Mouse (Mus musculus) forebrain, embryonic 16.5 days (tissue): ENCODE results near the gene Gm21987. TPM values are rescaled to one million over a fixed set of nuclear protein-coding genes. Genes with fewer than 3 reads are reported as not detected.

Experiments used
- ATAC-seq: fragments of 200-750 bp; cut with Nextera tagmentation; 2 replicates; pipeline ENCODE4 v1.8.0; 2017; ENCODE audit warnings: mild to moderate bottlenecking, moderate library complexity
- H3K27ac ChIP-seq: fragments of 300-500 bp; sonication (generic); 2 replicates; pipeline ENCODE4 v1.5.1; 2014; ENCODE audit warnings: low read length, control low read depth
- H3K27me3 ChIP-seq: fragments of 300-500 bp; sonication (generic); replicated peaks from 2 replicates; pipeline ENCODE4 v1.6.1; 2014; ENCODE audit warnings: low read length; ENCODE audit not compliant: control insufficient read depth, insufficient read depth
- H3K36me3 ChIP-seq: fragments of 300-500 bp; sonication (generic); 2 replicates; pipeline ENCODE4 v1.6.1; 2014; ENCODE audit not compliant: control insufficient read depth, insufficient read depth
- H3K4me1 ChIP-seq: fragments of 300-500 bp; sonication (generic); replicated peaks from 2 replicates; pipeline ENCODE4 v1.6.1; 2014; ENCODE audit warnings: low read length; ENCODE audit not compliant: control insufficient read depth, insufficient read depth
- H3K4me2 ChIP-seq: fragments of 300-500 bp; sonication (generic); 2 replicates; pipeline ENCODE4 v1.6.1; 2014; ENCODE audit warnings: mild to moderate bottlenecking, low read length, control low read depth
- H3K4me3 ChIP-seq: fragments of 300-500 bp; sonication (generic); replicated peaks from 2 replicates; pipeline ENCODE4 v1.5.1; 2014; ENCODE audit warnings: mild to moderate bottlenecking, low read length, control low read depth
- H3K9ac ChIP-seq: fragments of 300-500 bp; sonication (generic); replicated peaks from 2 replicates; pipeline ENCODE4 v1.6.1; 2014; ENCODE audit warnings: low read depth, low read length, control low read depth
- H3K9me3 ChIP-seq: fragments of 300-500 bp; sonication (generic); 2 replicates; pipeline ENCODE4 v1.6.1; 2016; ENCODE audit warnings: low read length; ENCODE audit not compliant: control insufficient read depth
- WGBS: fragments of 180-500 bp; shearing (Covaris S2); extraction: QIAGEN DNeasy Blood & Tissue Kit; methylation state at CpG from one replicate; pipeline ENCODE4 v1.1.7; 2014; 5-methylcytosine and 5-hydroxymethylcytosine counted together
- polyA plus RNA-seq: library from polyadenylated mRNA; unstranded; fragments of >200 nt; fragmentation: Nextera tagmentation; extraction: Ambion mirVana; gene quantifications from 2 replicates; pipeline ENCODE4 v1.2.1, GENCODE M21; 2015

Gm21987 gene
- polyA plus RNA-seq, 1 experiment from 2014 or later = not detected

GRCm38 (mm10) chr16:38373941-38374340 is 27.1 kb downstream of the Gm21987 start:
- ATAC-seq = no peak
- no peaks in the 10 kb centered on the region for H3K27me3 ChIP-seq
- WGBS = 82% methylated on average over 16 of the region's 16 CpGs
- H3K4me3 ChIP-seq = no peak overlapping the region
- H3K4me2 ChIP-seq = no peak overlapping the region
- H3K36me3 ChIP-seq = no peaks in the 10 kb centered on the region
- no peaks in the 10 kb centered on the region for H3K9me3 ChIP-seq
- H3K9ac ChIP-seq = no peak overlapping the region
- H3K4me1 ChIP-seq = peaks cover 12% of the 10 kb centered on the region
- H3K27ac ChIP-seq = no peak overlapping the region

- no peak for ATAC-seq
- WGBS = 83% methylated on average over 10 of the region's 10 CpGs
- Histone ChIP-seq H3K4me1 (peaks cover 12% of the 10 kb centered on the region), H3K4me2 (no peak overlapping the region), H3K36me3 (no peaks in the 10 kb centered on the region), H3K27me3 (no peaks in the 10 kb centered on the region), H3K9me3 (no peaks in the 10 kb centered on the region), H3K9ac (no peak overlapping the region), H3K27ac (no peak overlapping the region), H3K4me3 (no peak overlapping the region)
Observed at GRCm38 (mm10) chr16:38374379-38375140, 27.7 kb downstream of the Gm21987 start.

- Histone ChIP-seq H3K27ac (no peak overlapping the region), H3K9ac (no peak overlapping the region), H3K9me3 (no peaks in the 10 kb centered on the region), H3K4me2 (no peak overlapping the region), H3K4me3 (no peak overlapping the region), H3K27me3 (no peaks in the 10 kb centered on the region), H3K36me3 (no peaks in the 10 kb centered on the region), H3K4me1 (peaks cover 12% of the 10 kb centered on the region)
- 85% methylated on average over 7 of the region's 7 CpGs for WGBS
- no peak for ATAC-seq
Observed at GRCm38 (mm10) chr16:38375182-38375581, 28.3 kb downstream of the Gm21987 start.

- 20% methylated on average over 17 of the region's 17 CpGs for WGBS
- Histone ChIP-seq H3K4me3 (peak overlapping the region; percentile 32), H3K27ac (peak overlapping the region; percentile 57), H3K27me3 (no peaks in the 10 kb centered on the region), H3K36me3 (no peaks in the 10 kb centered on the region), H3K9me3 (no peaks in the 10 kb centered on the region), H3K4me1 (peaks cover 12% of the 10 kb centered on the region), H3K4me2 (peak overlapping the region; percentile 47), H3K9ac (peak overlapping the region; percentile 48; the same call in 1 of the 2 replicates)
- peak; percentile 93 for ATAC-seq
Observed at GRCm38 (mm10) chr16:38376163-38376840, 29.5 kb downstream of the Gm21987 start.

GRCm38 (mm10) chr16:38376841-38377249 is 30.0 kb downstream of the Gm21987 start:
- Histone ChIP-seq H3K4me1 (peaks cover 12% of the 10 kb centered on the region), H3K4me2 (peak overlapping the region; percentile 47), H3K27ac (peak overlapping the region; percentile 57), H3K9me3 (no peaks in the 10 kb centered on the region), H3K27me3 (no peaks in the 10 kb centered on the region), H3K4me3 (peak overlapping the region; percentile 32), H3K36me3 (no peaks in the 10 kb centered on the region), H3K9ac (peak overlapping the region; percentile 48; the same call in 1 of the 2 replicates)
- 52% methylated on average over 8 of the region's 8 CpGs for WGBS
- ATAC-seq = peak; percentile 27; the same call in 1 of the 2 replicates

- ATAC-seq = no peak
Observed at GRCm38 (mm10) chr16:38377546-38377945, 30.7 kb downstream of the Gm21987 start.

GRCm38 (mm10) chr16:38378591-38378990 is 31.8 kb downstream of the Gm21987 start:
- no peak overlapping the region for H3K27ac ChIP-seq
- ATAC-seq = no peak
- peaks cover 12% of the 10 kb centered on the region for H3K4me1 ChIP-seq
- no peaks in the 10 kb centered on the region for H3K27me3 ChIP-seq
- no peak overlapping the region for H3K4me3 ChIP-seq
- no peak overlapping the region for H3K9ac ChIP-seq
- H3K4me2 ChIP-seq = no peak overlapping the region
- 83% methylated on average over 6 of the region's 6 CpGs for WGBS
- H3K36me3 ChIP-seq = no peaks in the 10 kb centered on the region
- no peaks in the 10 kb centered on the region for H3K9me3 ChIP-seq

More at GRCm38 (mm10) chr16:38377546-38377945, 30.7 kb downstream of the Gm21987 start:
- Histone ChIP-seq H3K9ac (no peak overlapping the region), H3K4me2 (no peak overlapping the region), H3K9me3 (no peaks in the 10 kb centered on the region), H3K27me3 (no peaks in the 10 kb centered on the region), H3K4me1 (peaks cover 12% of the 10 kb centered on the region), H3K4me3 (no peak overlapping the region), H3K36me3 (no peaks in the 10 kb centered on the region), H3K27ac (no peak overlapping the region)
- 85% methylated on average over 6 of the region's 6 CpGs for WGBS

GRCm38 (mm10) chr16:38379088-38379487 is 32.2 kb downstream of the Gm21987 start:
- H3K4me3 ChIP-seq = no peak overlapping the region
- H3K9me3 ChIP-seq = no peaks in the 10 kb centered on the region
- no peak overlapping the region for H3K27ac ChIP-seq
- ATAC-seq = no peak
- peaks cover 12% of the 10 kb centered on the region for H3K4me1 ChIP-seq
- H3K36me3 ChIP-seq = no peaks in the 10 kb centered on the region
- H3K4me2 ChIP-seq = no peak overlapping the region
- H3K9ac ChIP-seq = no peak overlapping the region
- 61% methylated on average over 6 of the region's 6 CpGs for WGBS
- H3K27me3 ChIP-seq = no peaks in the 10 kb centered on the region

- ATAC-seq = no peak
- WGBS = 51% methylated on average over 3 of the region's 3 CpGs
- no peak overlapping the region for H3K9ac ChIP-seq
- peaks cover 12% of the 10 kb centered on the region for H3K4me1 ChIP-seq
- no peak overlapping the region for H3K4me2 ChIP-seq
- H3K27ac ChIP-seq = no peak overlapping the region
- H3K4me3 ChIP-seq = no peak overlapping the region
- H3K27me3 ChIP-seq = no peaks in the 10 kb centered on the region
- H3K9me3 ChIP-seq = no peaks in the 10 kb centered on the region
- H3K36me3 ChIP-seq = no peaks in the 10 kb centered on the region
Observed at GRCm38 (mm10) chr16:38379493-38379892, 32.7 kb downstream of the Gm21987 start.
